8 mouse cellular contexts compared by ENCODE assay signal in genomic region chr11:49846401-49847070, GRCm38 (mm10). TPM values are rescaled to one million over a fixed set of nuclear protein-coding genes. Genes with fewer than 3 reads are reported as not detected.
DNase-seq lines count a peak whose midpoint lies in the region; ATAC-seq and TF ChIP-seq lines count a peak whose summit lies in the region.

Mapk9 (plus strand) TSS chr11:49846751.

- intact Hi-C loops in heart, postnatal 36 days (cut with DNase I), result loop anchor here (5.0 kb wide), 1 partner anchor 134 kb away; the partner anchor contains the start of gene Cnot6

- H3K9me3 ChIP-seq in G1E (replicated peaks), result no peaks in the 10 kb centered on the region
- no peaks in the 10 kb centered on the region for H3K9me3 ChIP-seq in forebrain, embryonic 16.5 days (ENCODE audit: control insufficient read depth, low read length)
- H3K9me3 ChIP-seq in lung, embryonic 14.5 days (ENCODE audit: low read depth, low read length), result no peaks in the 10 kb centered on the region

- peaks cover 25% of the 10 kb centered on the region for H3K36me3 ChIP-seq in G1E (replicated peaks)
- no peaks in the 10 kb centered on the region for H3K36me3 ChIP-seq in forebrain, embryonic 16.5 days (ENCODE audit: control insufficient read depth, insufficient read depth)
- 0 out of 2 replicates have a peak, but pooled peaks cover 4% of the 10 kb centered on the region for H3K36me3 ChIP-seq in lung, embryonic 14.5 days (ENCODE audit: insufficient read depth)
- H3K36me3 ChIP-seq in thymus, adult 2 months (ENCODE audit: control insufficient read depth, insufficient read depth, low read length), result no peaks in the 10 kb centered on the region

- peak; percentile 82 for TF ChIP-seq POLR2A in olfactory bulb, adult 2 months (IDR thresholded peaks at IDR 0.05; ENCODE audit: insufficient read depth, low read depth, low read length)
- TF ChIP-seq POLR2A in thymus, adult 2 months (IDR thresholded peaks at IDR 0.05; ENCODE audit: control insufficient read depth, extremely low read depth, insufficient read depth, low read length, poor library complexity), result peak; percentile 83

- peak within 1 kb of the TSS; percentile 87 for H3K9ac ChIP-seq in forebrain, embryonic 16.5 days (replicated peaks; ENCODE audit: low read depth, low read length)
- peak within 1 kb of the TSS; percentile 86 for H3K9ac ChIP-seq in lung, embryonic 14.5 days

- no peaks in the 10 kb centered on the region for H3K27me3 ChIP-seq in G1E (ENCODE audit: insufficient read depth, low read length)
- no peaks in the 10 kb centered on the region for H3K27me3 ChIP-seq in forebrain, embryonic 16.5 days (replicated peaks; ENCODE audit: control insufficient read depth, insufficient read depth, low read length)
- H3K27me3 ChIP-seq in lung, embryonic 14.5 days (ENCODE audit: insufficient read depth, low read length), result no peaks in the 10 kb centered on the region
- no peaks in the 10 kb centered on the region for H3K27me3 ChIP-seq in thymus, adult 2 months (ENCODE audit: control insufficient read depth, insufficient read depth, low read length)

- under 1% methylated on average over 51 of the region's 68 CpGs for WGBS in forebrain, embryonic 16.5 days
- WGBS in lung, embryonic 14.5 days, result under 1% methylated on average over 64 of the region's 68 CpGs
- under 1% methylated on average over 63 of the region's 68 CpGs for WGBS in olfactory bulb, adult 2 months
- whole genome bisulfite sequencing in thymus, adult 2 months, result under 1% methylated on average over 68 of the region's 68 CpGs

- H3K4me3 ChIP-seq in G1E (ENCODE audit: low read depth, low read length), result peak within 1 kb of the TSS; percentile 95
- H3K4me3 ChIP-seq in forebrain, embryonic 16.5 days (replicated peaks; ENCODE audit: low read length), result peak within 1 kb of the TSS; percentile 61
- peak within 1 kb of the TSS; percentile 65 for H3K4me3 ChIP-seq in layer of hippocampus, adult 2 months
- peak within 1 kb of the TSS; percentile 84 for H3K4me3 ChIP-seq in lung, embryonic 14.5 days (ENCODE audit: low read depth, low read length)
- H3K4me3 ChIP-seq in olfactory bulb, adult 2 months (ENCODE audit: insufficient read depth, low read depth, low read length), result peak within 1 kb of the TSS; percentile 87
- peak within 1 kb of the TSS; percentile 75 for H3K4me3 ChIP-seq in thymus, adult 2 months (ENCODE audit: control insufficient read depth, insufficient read depth, low read length)

- ATAC-seq in G1E (ENCODE audit: extremely low read depth, insufficient number of reproducible peaks, low FRiP score, poor library complexity, severe bottlenecking), result peak; percentile 94
- peak; percentile 98 for ATAC-seq in forebrain, embryonic 16.5 days
- ATAC-seq in lung, embryonic 14.5 days (ENCODE audit: insufficient read depth), result peak; percentile 99

- peak within 1 kb of the TSS; percentile 65 for H3K4me2 ChIP-seq in forebrain, embryonic 16.5 days (ENCODE audit: low read length)
- peak within 1 kb of the TSS; percentile 83 for H3K4me2 ChIP-seq in lung, embryonic 14.5 days

- TF ChIP-seq CTCF in G1E (IDR thresholded peaks at IDR 0.05; ENCODE audit: low read depth, low read length), result peak; percentile 47
- peak; percentile 88 for TF ChIP-seq CTCF in layer of hippocampus, adult 2 months (conservative IDR thresholded peaks at IDR 0.05)
- TF ChIP-seq CTCF in lung, embryonic 14.5 days (IDR thresholded peaks at IDR 0.05; ENCODE audit: low read depth), result peak; percentile 87
- peak; percentile 83 for TF ChIP-seq CTCF in olfactory bulb, adult 2 months (IDR thresholded peaks at IDR 0.05; ENCODE audit: insufficient read depth, low read depth, low read length)
- peak; percentile 77 for TF ChIP-seq CTCF in thymus, adult 2 months (IDR thresholded peaks at IDR 0.05; ENCODE audit: borderline replicate concordance, control insufficient read depth, extremely low read depth, insufficient read depth, low read length, poor library complexity)

- peak within 1 kb of the TSS; percentile 52 for H3K27ac ChIP-seq in forebrain, embryonic 16.5 days (ENCODE audit: low read length)
- H3K27ac ChIP-seq in layer of hippocampus, adult 2 months, result peak within 1 kb of the TSS; percentile 92
- H3K27ac ChIP-seq in lung, embryonic 14.5 days (ENCODE audit: low read depth), result peak within 1 kb of the TSS; percentile 81
- peak within 1 kb of the TSS; percentile 70 for H3K27ac ChIP-seq in olfactory bulb, adult 2 months (ENCODE audit: insufficient read depth, low read depth, low read length)
- H3K27ac ChIP-seq in thymus, adult 2 months (ENCODE audit: control insufficient read depth, insufficient read depth, low read length), result 0 out of 2 replicates have a peak within 1 kb of the TSS, but pooled peaks have one; percentile 3

- H3K4me1 ChIP-seq in G1E (ENCODE audit: insufficient read depth, low read depth, low read length), result peaks cover 47% of the 10 kb centered on the region
- peaks cover 26% of the 10 kb centered on the region for H3K4me1 ChIP-seq in forebrain, embryonic 16.5 days (replicated peaks; ENCODE audit: control insufficient read depth, insufficient read depth, low read length)
- H3K4me1 ChIP-seq in lung, embryonic 14.5 days (ENCODE audit: insufficient read depth), result peaks cover 9% of the 10 kb centered on the region; the same call in 1 of the 2 replicates
- peaks cover 14% of the 10 kb centered on the region for H3K4me1 ChIP-seq in olfactory bulb, adult 2 months (ENCODE audit: control insufficient read depth, insufficient read depth, low read length)
- peaks cover 21% of the 10 kb centered on the region for H3K4me1 ChIP-seq in thymus, adult 2 months (replicated peaks; ENCODE audit: control insufficient read depth, insufficient read depth, low read length)

- peak; percentile 85 for DNase-seq in G1E (ENCODE audit: low spot score)
- DNase-seq in cerebellum, adult 18-20 months, result peak; percentile 98 to 99
- peak; percentile 96 to 98 for DNase-seq in heart, postnatal 36 days
- peak; percentile 98 for DNase-seq in layer of hippocampus, adult 2 months (ENCODE audit: low spot score in 2 of 2)
- DNase-seq in lung, embryonic 14.5 days, result peak; percentile 98
- DNase-seq in thymus, adult 2 months, result peak; percentile 98

RNA-seq across cellular contexts. Expression of gene Mapk9, which starts in this region (rescaled TPM):
- total RNA-seq in G1E (2014; fragmentation: Nextera tagmentation) (47.9 and 50.8 TPM in 2 replicates), G1E (2017) (29.3 and 39.1 TPM in 2 replicates)
- polyA plus RNA-seq in G1E (2012), result 6.5 and 7.8 TPM in 2 replicates
- polyA plus RNA-seq in forebrain, embryonic 16.5 days (2015; fragmentation: Nextera tagmentation; extraction: Ambion mirVana), result 45.7 and 48.5 TPM in 2 replicates
- total RNA-seq in heart, postnatal 36 days (2021), result 10 to 100 TPM; 39.9 to 44.1 TPM
- 100 to 1,000 TPM; 150 to 154 TPM for total RNA-seq in layer of hippocampus, adult 2 months (2021)
- 38.4 and 40.0 TPM in 2 replicates for polyA plus RNA-seq in lung, embryonic 14.5 days (2014; fragmentation: Nextera tagmentation; extraction: Ambion mirVana)
- polyA plus RNA-seq in olfactory bulb, adult 2 months (2012; ENCODE audit: insufficient read depth, insufficient read length, low replicate concordance, missing spikeins), result not detected in 2 replicates
- polyA plus RNA-seq in thymus, adult 2 months (2012; rRNA removed), result 30.1 and 34.9 TPM in 2 replicates

Comparison
In these comparisons a context has a peak if more than half of its experiments do, and no peak if none do; other contexts are left out.
1. Peak in every context shown above with its lines: DNase-seq, ATAC-seq, H3K4me3 ChIP-seq and H3K27ac ChIP-seq.
2. H3K27ac ChIP-seq: peak in every context shown above with its lines; median percentile 92 in layer of hippocampus, adult 2 months; 81 in lung, embryonic 14.5 days; 70 in olfactory bulb, adult 2 months; 52 in forebrain, embryonic 16.5 days; 3 in thymus, adult 2 months.